Mouse (Mus musculus): ENCODE results near the gene Dnaja3. TPM values are rescaled to one million over a fixed set of nuclear protein-coding genes. Genes with fewer than 3 reads are reported as not detected.

Dnaja3 gene
- 62.1 TPM for polyA plus RNA-seq (2015; fragmentation: Illumina TruSeq; extraction: RNeasy Lipid Tissue Mini Kit (QIAGEN cat#74804); ENCODE audit: low read depth, low replicate concordance)

DNA sequence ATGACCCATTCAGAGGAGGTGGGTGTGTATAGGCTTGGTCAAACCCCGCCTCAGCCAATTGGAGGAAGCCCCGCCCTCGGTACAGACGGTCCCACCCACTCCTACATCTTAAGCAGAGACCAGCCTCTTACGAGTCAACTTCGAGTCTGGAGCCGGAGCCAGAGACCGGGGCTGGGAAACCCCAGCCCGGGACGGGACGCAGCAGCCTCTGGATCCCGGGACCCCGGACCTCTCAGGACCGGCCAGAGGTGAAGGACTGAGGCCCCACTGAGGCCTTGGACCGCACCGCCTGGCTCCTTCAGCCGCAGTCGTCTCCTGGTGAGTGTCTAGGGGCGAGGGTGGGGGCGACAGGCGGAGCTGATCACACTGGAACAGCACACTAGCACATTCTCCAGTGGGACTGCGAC is at the start of gene Dnaja3, which contains the start of gene Vasn:
TSS of gene Dnaja3 (plus strand) at position 159 of the 407 bp plus-strand sequence.
TSS of gene Vasn (plus strand) at position 111 of the 407 bp plus-strand sequence.

DNA sequence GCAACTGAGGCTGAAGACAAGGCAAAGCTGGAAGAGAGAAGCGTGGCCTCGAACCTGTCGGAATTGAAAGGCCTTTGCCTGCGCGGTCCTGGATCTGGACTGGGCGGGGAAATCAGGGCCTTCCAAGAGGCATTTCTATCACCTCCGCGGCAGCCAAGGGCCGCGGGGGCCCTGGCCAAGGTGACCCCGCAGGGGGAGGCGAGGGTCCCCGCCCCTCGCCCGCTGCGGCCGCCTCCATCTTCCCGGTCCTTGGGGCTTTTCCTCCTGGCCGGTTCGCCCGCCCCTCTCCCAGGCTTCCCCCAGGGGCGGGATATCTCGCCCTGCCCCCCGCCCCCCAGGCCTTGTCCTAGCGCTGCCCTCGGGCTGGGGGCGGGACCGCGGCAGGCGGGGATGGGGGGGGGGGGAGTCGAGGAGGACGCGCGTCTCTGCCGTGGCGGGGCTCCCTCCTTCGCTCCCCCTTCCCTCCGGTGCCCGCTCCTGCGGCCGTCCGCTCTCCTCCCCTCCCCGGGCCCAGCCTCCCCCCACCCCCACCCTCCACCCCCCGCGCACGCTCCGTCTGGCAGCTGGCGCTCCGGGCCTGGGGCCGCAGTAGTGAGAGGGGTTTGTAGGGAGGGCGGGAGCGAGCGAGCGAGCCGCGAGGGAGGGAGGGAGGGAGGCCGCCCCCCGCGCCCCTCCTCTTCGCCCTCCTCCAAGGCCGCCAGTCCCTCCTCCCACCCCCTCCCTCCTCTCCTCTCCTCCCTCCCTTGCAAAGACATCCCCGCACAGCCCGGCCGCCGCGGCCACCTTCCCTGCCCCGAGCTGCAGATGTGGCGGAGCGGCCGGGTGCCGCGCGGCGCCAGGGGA is 45.6 kb upstream of the Dnaja3 start, which contains the start of gene Glis2:
TSS of gene Glis2 (plus strand) at position 743 of the 843 bp plus-strand sequence.

DNA sequence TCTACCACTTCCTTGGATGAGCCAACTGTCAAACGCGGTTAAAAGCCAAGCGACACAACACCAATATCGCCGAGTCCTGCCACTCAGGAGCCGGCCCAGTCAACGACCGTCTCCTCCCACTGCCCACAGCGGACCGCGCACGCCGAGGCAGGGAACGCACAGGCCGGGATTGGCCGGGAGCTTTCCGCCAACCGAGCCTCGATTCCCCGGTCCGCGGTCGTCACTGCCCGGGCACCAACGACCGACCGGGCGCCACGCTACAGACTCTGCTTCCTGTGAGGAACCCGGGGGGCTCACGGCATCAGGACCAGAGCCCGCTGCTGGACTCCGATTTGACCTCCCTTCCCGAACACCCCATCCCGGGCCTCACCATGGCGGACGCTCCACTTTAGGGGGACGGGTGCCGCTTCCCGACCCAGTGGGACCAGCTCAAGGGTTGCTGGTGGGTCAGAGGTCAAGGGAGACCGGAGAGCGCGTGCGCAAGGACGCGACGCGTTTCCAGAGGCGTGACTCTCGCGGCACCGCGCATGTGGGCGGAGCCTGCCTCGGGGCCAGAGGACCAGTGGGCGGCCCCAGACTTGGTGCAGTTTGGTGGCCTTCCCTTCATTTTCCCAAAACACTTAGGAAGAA is 15.2 kb upstream of the Dnaja3 start, which contains the start of gene Pam16:
TSS of gene Pam16 (minus strand) at position 508 of the 630 bp plus-strand sequence.

DNA sequence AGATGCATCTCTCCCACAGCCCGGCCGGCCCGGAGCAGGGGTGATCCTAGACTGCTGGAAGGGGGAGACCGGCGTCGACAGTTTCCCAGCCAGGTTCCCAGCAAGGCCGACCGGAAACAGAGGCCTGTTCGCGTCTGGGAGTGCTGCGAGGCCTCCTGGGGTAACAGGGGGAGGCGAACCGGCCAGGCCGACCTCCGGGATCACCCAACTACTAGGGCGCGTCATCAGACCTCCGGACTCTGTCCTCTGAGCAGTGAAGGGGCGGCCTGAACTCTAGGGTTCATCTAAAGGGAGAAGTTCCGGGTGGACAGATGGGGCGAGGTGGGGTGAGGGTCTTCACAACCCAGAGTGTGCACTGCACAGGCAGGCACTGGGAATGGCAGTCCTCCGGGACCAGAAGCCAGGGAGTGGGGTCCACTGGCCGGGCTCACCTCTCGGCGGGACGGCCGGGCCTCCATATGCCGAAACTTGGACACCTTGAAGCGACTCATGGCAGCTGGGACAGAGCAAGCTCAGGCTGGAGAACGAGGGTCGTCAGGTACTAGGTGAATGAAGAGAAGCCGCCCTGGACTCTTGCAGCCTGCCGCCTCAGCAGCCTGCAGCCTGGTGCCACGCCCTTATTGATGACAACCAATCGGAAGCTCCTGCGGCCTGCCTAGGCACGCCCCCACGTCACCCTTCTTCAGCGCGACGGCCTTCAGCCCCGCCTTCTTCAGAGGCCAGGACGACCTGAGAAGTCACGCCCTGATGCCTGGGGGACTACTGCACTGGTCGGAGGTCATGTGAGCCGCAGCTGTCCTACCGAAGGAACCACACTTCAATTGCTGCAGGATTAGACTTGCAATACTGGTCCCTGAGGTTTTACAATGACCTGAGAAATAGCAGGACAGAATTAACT is 39.6 kb downstream of the Dnaja3 start, which contains the start of gene Coro7:
TSS of gene Coro7 (minus strand) at position 657 of the 898 bp plus-strand sequence.

DNA sequence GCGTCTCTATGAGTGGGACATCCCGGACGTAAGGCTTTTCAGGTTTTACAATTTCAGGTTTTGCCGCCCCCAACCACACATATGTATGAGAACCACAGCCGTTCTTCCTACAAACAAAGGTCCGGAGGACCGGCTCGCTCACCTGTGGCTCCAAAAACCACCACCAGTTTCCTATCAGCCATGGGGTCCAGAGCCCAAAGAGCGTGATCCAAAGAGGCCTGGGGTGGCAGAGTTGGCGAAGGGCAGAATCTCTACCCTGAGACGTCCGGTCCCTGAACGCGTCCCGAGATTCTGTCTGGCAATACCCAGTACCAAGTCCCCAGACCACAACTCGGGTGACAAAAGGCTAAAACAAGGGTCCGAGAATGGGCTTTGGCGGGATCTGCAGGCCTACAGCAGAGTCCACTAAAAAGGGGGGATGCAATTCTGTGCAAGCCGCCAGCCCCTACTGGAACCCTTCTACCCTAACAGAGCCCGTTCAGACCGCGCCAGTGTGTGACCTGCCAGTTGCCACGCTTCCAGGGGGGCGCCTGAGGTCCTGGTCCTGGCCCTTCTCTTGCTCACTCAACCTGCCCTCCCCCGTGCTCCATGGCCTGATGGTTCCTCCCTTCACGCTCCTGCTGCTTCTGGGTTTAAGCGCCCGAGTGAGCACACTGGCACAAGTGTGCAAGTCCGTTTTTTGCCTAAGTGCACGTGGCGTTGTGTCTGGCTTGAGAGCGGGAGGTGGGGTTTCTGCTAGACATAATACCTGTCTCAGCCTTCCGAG is 79.1 kb downstream of the Dnaja3 start, which contains the start of gene Nmral1:
TSS of gene Nmral1 (minus strand) at position 604 of the 766 bp plus-strand sequence.

DNA sequence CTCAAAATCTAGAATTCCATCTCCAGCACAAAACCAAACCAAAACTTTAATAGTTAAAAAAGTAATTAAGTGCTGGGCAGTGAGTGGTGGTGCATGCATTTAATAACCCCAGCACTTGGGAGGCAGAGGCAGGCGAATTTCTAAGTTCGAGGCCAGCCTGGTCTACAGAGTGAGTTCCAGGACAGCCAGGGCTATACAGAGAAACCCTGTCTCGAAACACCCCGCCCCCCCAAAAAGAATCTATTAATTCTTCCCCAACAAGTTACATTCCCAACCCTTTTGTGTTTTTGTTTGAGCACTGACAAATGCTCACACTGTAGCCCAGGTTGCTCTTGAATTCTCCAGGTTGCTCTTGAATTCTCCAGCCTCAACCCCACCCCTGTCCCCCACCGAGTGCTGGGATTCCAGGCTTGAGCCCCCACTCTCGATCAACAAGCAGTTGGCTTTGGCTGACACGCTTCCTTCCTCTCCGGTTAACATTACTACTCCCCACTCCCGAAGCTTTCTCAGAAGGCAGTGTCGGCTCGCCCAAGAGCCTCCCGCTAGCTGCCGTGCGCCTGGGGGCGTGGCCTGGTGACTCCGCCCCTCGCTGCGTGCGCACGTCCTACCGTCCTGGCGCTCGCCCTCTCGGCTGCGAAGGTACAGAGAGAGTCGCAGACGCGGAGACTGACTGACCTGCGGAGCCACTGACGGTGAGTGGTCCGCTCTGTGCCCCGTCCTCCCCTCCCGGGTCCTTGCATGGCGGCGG is 86.2 kb downstream of the Dnaja3 start, which contains the start of gene Hmox2:
TSS of gene Hmox2 (plus strand) at position 582 of the 748 bp plus-strand sequence.

Other genes starting within 250 kb of the Dnaja3 start
- gene Adcy9, start 219.5 kb upstream of the Dnaja3 start, polyA plus RNA-seq (2015; fragmentation: Illumina TruSeq; extraction: RNeasy Lipid Tissue Mini Kit (QIAGEN cat#74804); ENCODE audit: low read depth, low replicate concordance), result 28.0 TPM
- gene Srl, start 98.2 kb upstream of the Dnaja3 start, polyA plus RNA-seq (2015; fragmentation: Illumina TruSeq; extraction: RNeasy Lipid Tissue Mini Kit (QIAGEN cat#74804); ENCODE audit: low read depth, low replicate concordance), result 14.6 TPM
- gene Tfap4, start 80.1 kb upstream of the Dnaja3 start, polyA plus RNA-seq (2015; fragmentation: Illumina TruSeq; extraction: RNeasy Lipid Tissue Mini Kit (QIAGEN cat#74804); ENCODE audit: low read depth, low replicate concordance), result 2.7 TPM
- 8.2 TPM for gene Glis2, start 45.3 kb upstream of the Dnaja3 start, polyA plus RNA-seq (2015; fragmentation: Illumina TruSeq; extraction: RNeasy Lipid Tissue Mini Kit (QIAGEN cat#74804); ENCODE audit: low read depth, low replicate concordance)
- 135 TPM for gene Pam16, start 15.0 kb upstream of the Dnaja3 start, polyA plus RNA-seq (2015; fragmentation: Illumina TruSeq; extraction: RNeasy Lipid Tissue Mini Kit (QIAGEN cat#74804); ENCODE audit: low read depth, low replicate concordance)
- 9.1 TPM for gene Vasn, start within 50 bp of the Dnaja3 start, polyA plus RNA-seq (2015; fragmentation: Illumina TruSeq; extraction: RNeasy Lipid Tissue Mini Kit (QIAGEN cat#74804); ENCODE audit: low read depth, low replicate concordance)
- gene Coro7, start 39.8 kb downstream of the Dnaja3 start, polyA plus RNA-seq (2015; fragmentation: Illumina TruSeq; extraction: RNeasy Lipid Tissue Mini Kit (QIAGEN cat#74804); ENCODE audit: low read depth, low replicate concordance), result 38.0 TPM
- gene Nmral1, start 79.4 kb downstream of the Dnaja3 start, polyA plus RNA-seq (2015; fragmentation: Illumina TruSeq; extraction: RNeasy Lipid Tissue Mini Kit (QIAGEN cat#74804); ENCODE audit: low read depth, low replicate concordance), result 23.5 TPM
- 126 TPM for gene Hmox2, start 86.4 kb downstream of the Dnaja3 start, polyA plus RNA-seq (2015; fragmentation: Illumina TruSeq; extraction: RNeasy Lipid Tissue Mini Kit (QIAGEN cat#74804); ENCODE audit: low read depth, low replicate concordance)
- 251 TPM for gene Cdip1, start 150.3 kb downstream of the Dnaja3 start, polyA plus RNA-seq (2015; fragmentation: Illumina TruSeq; extraction: RNeasy Lipid Tissue Mini Kit (QIAGEN cat#74804); ENCODE audit: low read depth, low replicate concordance)
- not detected for gene 4930562C15Rik, start 195.4 kb downstream of the Dnaja3 start, polyA plus RNA-seq (2015; fragmentation: Illumina TruSeq; extraction: RNeasy Lipid Tissue Mini Kit (QIAGEN cat#74804); ENCODE audit: low read depth, low replicate concordance)
- gene Ubald1, start 240.3 kb downstream of the Dnaja3 start, polyA plus RNA-seq (2015; fragmentation: Illumina TruSeq; extraction: RNeasy Lipid Tissue Mini Kit (QIAGEN cat#74804); ENCODE audit: low read depth, low replicate concordance), result 113 TPM
- 154 TPM for gene Mgrn1, start 246.3 kb downstream of the Dnaja3 start, polyA plus RNA-seq (2015; fragmentation: Illumina TruSeq; extraction: RNeasy Lipid Tissue Mini Kit (QIAGEN cat#74804); ENCODE audit: low read depth, low replicate concordance)

Measured in brain, adult 10 weeks (tissue).